Mouse (Mus musculus): Measurements from ENCODE around the gene Prph.

DNA sequence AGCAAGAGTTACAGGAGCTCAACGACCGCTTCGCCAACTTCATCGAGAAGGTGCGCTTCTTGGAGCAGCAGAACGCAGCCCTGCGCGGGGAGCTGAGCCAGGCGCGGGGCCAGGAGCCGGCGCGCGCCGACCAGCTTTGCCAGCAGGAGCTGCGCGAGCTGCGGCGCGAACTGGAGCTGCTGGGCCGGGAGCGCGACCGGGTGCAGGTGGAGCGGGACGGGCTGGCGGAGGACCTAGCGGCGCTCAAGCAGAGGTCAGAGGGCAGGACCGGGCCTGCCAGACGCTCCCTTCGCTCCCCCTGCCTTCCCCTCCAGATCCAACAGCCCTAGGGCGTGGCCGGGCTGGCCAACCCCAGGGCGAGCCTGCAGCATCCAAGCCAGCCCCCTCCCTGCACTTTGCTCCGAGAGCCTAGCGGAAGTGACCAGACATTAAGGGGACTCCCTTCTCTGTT lies 562 bp downstream of the Prph start:
- TF ChIP-seq CTCF (IDR thresholded peaks at IDR 0.05; ENCODE audit: low read depth, low read length) (no peak), POLR2A (IDR thresholded peaks at IDR 0.05; ENCODE audit: borderline replicate concordance, low read depth, low read length) (no peak)
